Mouse (Mus musculus): Measurements from ENCODE around the gene Rhbdf1. TPM values are rescaled to one million over a fixed set of nuclear protein-coding genes. Genes with fewer than 3 reads are reported as not detected.

Gene Rhbdf1
- polyA plus RNA-seq, 1 experiment from 2014 or later, result 63.4 TPM

DNA sequence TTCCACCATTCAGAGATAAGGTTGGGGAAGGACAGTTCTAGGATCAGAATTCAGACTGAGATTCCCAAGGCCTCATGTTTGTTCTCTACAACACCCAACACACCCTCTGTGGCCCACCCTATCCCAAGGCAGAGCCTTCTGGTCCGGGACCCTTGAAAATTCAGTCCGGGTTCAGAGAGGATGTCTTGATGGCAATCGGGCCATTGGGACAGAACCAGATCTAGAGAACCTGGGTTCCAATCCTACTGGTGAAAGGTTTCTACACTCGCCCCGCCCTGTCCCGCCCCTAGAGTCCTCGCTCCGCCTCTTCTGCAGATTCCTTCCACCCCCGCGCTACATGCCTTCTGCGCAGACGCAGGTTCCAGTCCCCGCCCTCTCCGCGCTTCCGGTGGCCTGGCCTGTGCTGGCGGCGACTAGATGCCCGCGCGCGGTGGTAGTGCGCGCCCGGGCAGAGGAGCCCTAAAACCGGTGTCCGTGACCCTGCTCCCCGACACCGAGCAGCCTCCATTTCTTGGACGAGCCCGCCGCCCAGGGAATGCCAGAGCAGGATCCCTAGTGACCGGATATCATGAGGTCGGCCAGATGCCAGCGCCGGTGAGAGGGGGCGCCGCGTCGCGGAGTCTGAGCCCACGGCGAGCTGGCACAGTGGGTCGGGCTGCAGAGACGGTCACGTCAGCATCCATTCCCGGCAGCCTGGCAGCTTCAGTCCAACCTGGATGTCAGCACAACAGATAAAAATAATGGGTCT, 4.2 kb upstream of the Rhbdf1 start, which contains the start of gene Mpg:
Mpg (plus strand) TSS at position 382 of the 748 bp plus-strand sequence.
- H3K9me3 ChIP-seq, result no peaks in the 10 kb centered on the region
- peaks cover 55% of the 10 kb centered on the region for H3K4me1 ChIP-seq
- peak within 1 kb of the TSS; percentile 88 for H3K27ac ChIP-seq
- no peaks in the 10 kb centered on the region for H3K27me3 ChIP-seq
- peak within 1 kb of the TSS; percentile 68 for H3K4me2 ChIP-seq (replicated peaks)
- H3K36me3 ChIP-seq, result peaks cover 31% of the 10 kb centered on the region
- H3K9ac ChIP-seq, result peak within 1 kb of the TSS; percentile 84
- peak within 1 kb of the TSS; percentile 73 for H3K4me3 ChIP-seq
- 4% methylated on average over 47 of the region's 47 CpGs for WGBS
- ATAC-seq (ENCODE audit: low FRiP score, low read depth), result peak; percentile 75

- Histone ChIP-seq H3K4me1 (peaks cover 62% of the 10 kb centered on the region), H3K9ac (peak overlapping the region; percentile 26; the same call in 1 of the 2 replicates), H3K27me3 (no peaks in the 10 kb centered on the region), H3K4me3 (peak overlapping the region; percentile 73; the same call in 1 of the 2 replicates), H3K4me2 (replicated peaks) (peak overlapping the region; percentile 68), H3K27ac (peak overlapping the region; percentile 88), H3K36me3 (peaks cover 23% of the 10 kb centered on the region), H3K9me3 (no peaks in the 10 kb centered on the region)
- 43% methylated on average over 7 of the region's 7 CpGs for WGBS
- no peak for ATAC-seq (ENCODE audit: low FRiP score, low read depth)
These were observed 3.4 kb upstream of the Rhbdf1 start for GRCm38 (mm10) chr11:32225222-32226104.

GRCm38 (mm10) chr11:32224468-32225139, 2.5 kb upstream of the Rhbdf1 start:
- ATAC-seq (ENCODE audit: low FRiP score, low read depth), result peak; percentile 21; the same call in 1 of the 2 replicates
- H3K4me2 ChIP-seq (replicated peaks), result peak overlapping the region; percentile 68
- no peaks in the 10 kb centered on the region for H3K27me3 ChIP-seq
- H3K27ac ChIP-seq, result peak overlapping the region; percentile 88
- WGBS, result 13% methylated on average over 4 of the region's 4 CpGs
- H3K9ac ChIP-seq, result peak overlapping the region; percentile 26; the same call in 1 of the 2 replicates
- peaks cover 71% of the 10 kb centered on the region for H3K4me1 ChIP-seq
- no peaks in the 10 kb centered on the region for H3K9me3 ChIP-seq
- H3K36me3 ChIP-seq, result peaks cover 15% of the 10 kb centered on the region
- H3K4me3 ChIP-seq, result 0 out of 2 replicates have a peak overlapping the region, but pooled peaks have one; percentile 2

DNA sequence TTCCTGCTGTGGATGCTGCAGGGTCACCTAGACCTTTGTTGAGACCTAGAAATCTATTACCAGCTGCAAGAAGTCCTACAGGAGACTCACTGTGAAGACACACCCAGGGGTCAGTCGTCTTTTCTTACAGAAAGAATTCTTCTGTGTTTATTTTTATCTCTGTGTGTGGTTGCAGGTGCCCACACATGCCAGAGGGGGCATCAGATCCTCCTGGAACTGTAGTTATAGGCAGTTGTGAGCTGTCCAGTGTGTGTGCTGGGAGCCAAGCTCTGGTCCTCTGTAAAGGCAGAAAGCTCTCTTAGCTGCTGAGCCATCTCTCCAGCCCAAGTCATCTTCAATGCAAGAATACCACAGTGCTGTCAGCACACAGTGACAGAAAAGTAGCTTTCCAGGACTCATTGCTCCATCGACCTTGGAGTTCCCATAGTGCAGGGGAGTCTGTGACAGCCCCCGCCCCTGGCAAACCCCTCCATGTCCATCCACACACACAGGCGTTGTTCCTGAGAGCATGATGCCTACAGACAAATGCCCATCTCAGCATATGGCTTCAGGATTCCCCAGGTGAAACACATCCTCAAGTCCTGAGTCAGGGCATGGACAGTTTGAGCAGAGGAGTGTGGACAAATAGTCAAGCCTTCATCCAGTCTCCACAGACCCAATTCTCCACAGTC, 1.3 kb upstream of the Rhbdf1 start:
- no peak for ATAC-seq (ENCODE audit: low FRiP score, low read depth)
- H3K4me3 ChIP-seq, result no peak overlapping the region
- WGBS, result 70% methylated on average over 4 of the region's 4 CpGs
- H3K27ac ChIP-seq, result no peak overlapping the region
- H3K4me1 ChIP-seq, result peaks cover 82% of the 10 kb centered on the region
- H3K9me3 ChIP-seq, result no peaks in the 10 kb centered on the region
- no peak overlapping the region for H3K9ac ChIP-seq
- 0 out of 2 replicates have a peak overlapping the region, but pooled peaks have one; percentile 92 for H3K4me2 ChIP-seq (replicated peaks)
- peaks cover 8% of the 10 kb centered on the region; the same call in 1 of the 2 replicates for H3K36me3 ChIP-seq
- no peaks in the 10 kb centered on the region for H3K27me3 ChIP-seq

DNA sequence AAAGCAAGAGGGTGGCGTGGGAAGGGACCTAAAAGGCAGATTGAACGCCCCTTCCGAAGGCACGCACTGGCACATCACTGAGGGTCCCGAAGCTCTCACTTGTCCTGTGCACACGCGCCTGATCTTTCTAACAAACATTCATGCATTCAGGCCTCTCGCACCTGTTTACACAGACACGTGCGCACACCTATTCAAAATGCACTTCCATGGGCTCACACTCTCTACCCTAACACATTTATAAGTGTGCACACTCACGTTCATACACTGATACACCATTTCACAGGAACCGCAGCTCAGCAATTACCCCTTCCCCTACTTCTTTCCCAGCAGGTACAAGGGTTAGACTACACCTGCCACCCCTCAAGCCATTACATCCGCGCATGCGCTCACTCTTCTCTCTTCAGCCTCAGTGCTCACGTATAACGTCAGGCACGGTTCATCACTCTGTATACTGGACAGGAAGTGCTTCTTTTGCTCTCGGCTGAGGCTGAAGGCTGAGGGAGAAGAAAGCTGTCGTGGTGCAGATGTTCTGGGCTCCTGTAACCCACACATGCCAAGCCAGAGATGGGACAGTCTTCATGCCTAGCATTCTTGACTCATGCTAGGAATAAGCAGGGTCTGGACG, 582 bp upstream of the Rhbdf1 start:
- H3K9ac ChIP-seq, result peak overlapping the region; percentile 98
- no peaks in the 10 kb centered on the region for H3K9me3 ChIP-seq
- no peaks in the 10 kb centered on the region for H3K27me3 ChIP-seq
- 9% methylated on average over 21 of the region's 21 CpGs for WGBS
- H3K4me2 ChIP-seq (replicated peaks), result peak overlapping the region; percentile 92
- 0 out of 2 replicates have a peak, but pooled peaks cover 5% of the 10 kb centered on the region for H3K36me3 ChIP-seq
- H3K27ac ChIP-seq, result peak overlapping the region; percentile 92; the same call in 1 of the 2 replicates
- peak overlapping the region; percentile 92 for H3K4me3 ChIP-seq
- ATAC-seq (ENCODE audit: low FRiP score, low read depth), result no peak
- peaks cover 83% of the 10 kb centered on the region for H3K4me1 ChIP-seq

DNA sequence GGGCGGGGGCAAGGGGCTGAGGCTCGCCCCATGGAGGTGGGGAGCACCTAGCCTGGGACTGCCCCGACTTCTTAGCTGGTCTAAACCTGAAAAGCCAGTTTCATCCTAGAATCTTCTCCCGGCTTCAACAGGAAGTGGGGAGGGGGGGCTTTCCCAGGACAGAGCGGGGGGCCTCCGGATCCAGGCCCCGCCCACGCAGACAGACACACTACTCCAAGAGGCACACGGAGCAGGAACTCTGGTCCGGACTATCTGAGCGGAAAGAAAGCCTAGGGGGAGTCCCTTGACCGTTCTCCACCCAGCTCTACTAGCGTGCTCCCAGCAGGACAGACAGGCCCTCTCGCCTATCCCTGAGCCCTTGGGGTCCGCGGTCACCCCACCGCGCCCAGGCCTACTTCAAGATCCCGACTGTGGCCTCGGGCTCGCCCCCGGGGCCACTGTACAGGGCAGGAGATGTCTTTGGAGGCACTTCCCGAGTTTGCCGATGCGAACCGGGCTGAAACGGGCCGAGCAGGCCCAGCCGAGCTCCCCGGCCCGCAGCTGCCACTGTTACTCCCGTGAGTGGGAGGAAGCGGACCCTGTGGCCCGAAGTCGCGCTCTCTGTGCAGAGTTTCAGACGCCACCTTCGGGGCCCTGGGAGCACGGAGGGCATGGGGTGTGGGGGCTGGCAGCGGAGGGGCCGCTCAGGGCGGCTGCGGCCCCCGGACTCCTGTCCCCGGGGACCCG, 712 bp downstream of the Rhbdf1 start:
- peaks cover 81% of the 10 kb centered on the region for H3K4me1 ChIP-seq
- peak; percentile 64 for ATAC-seq (ENCODE audit: low FRiP score, low read depth)
- WGBS, result under 1% methylated on average over 43 of the region's 46 CpGs
- H3K4me2 ChIP-seq (replicated peaks), result peak overlapping the region; percentile 92
- 0 out of 2 replicates have a peak, but pooled peaks cover 5% of the 10 kb centered on the region for H3K36me3 ChIP-seq
- H3K9ac ChIP-seq, result peak overlapping the region; percentile 98
- H3K27ac ChIP-seq, result peak overlapping the region; percentile 92
- H3K27me3 ChIP-seq, result no peaks in the 10 kb centered on the region
- no peaks in the 10 kb centered on the region for H3K9me3 ChIP-seq
- peak overlapping the region; percentile 92 for H3K4me3 ChIP-seq

GRCm38 (mm10) chr11:32220607-32221224, 1.4 kb downstream of the Rhbdf1 start:
- Histone ChIP-seq H3K9me3 (no peaks in the 10 kb centered on the region), H3K4me1 (peaks cover 76% of the 10 kb centered on the region), H3K27me3 (no peaks in the 10 kb centered on the region), H3K4me3 (peak overlapping the region; percentile 92), H3K9ac (peak overlapping the region; percentile 98), H3K36me3 (peaks cover 8% of the 10 kb centered on the region), H3K4me2 (replicated peaks) (peak overlapping the region; percentile 92), H3K27ac (peak overlapping the region; percentile 92)
- no peak; the same call in 1 of the 2 replicates for ATAC-seq (ENCODE audit: low FRiP score, low read depth)
- 34% methylated on average over 10 of the region's 10 CpGs for WGBS

GRCm38 (mm10) chr11:32219287-32219686, 2.8 kb downstream of the Rhbdf1 start:
- peaks cover 23% of the 10 kb centered on the region for H3K36me3 ChIP-seq
- 91% methylated on average over 10 of the region's 10 CpGs for WGBS
- H3K4me3 ChIP-seq, result no peak overlapping the region
- no peak for ATAC-seq (ENCODE audit: low FRiP score, low read depth)
- H3K9ac ChIP-seq, result no peak overlapping the region
- H3K4me1 ChIP-seq, result peaks cover 62% of the 10 kb centered on the region
- peak overlapping the region; percentile 92; the same call in 1 of the 2 replicates for H3K4me2 ChIP-seq (replicated peaks)
- H3K27ac ChIP-seq, result 0 out of 2 replicates have a peak overlapping the region, but pooled peaks have one; percentile 2
- H3K27me3 ChIP-seq, result no peaks in the 10 kb centered on the region
- H3K9me3 ChIP-seq, result no peaks in the 10 kb centered on the region

- Histone ChIP-seq H3K4me1 (peaks cover 57% of the 10 kb centered on the region), H3K27me3 (no peaks in the 10 kb centered on the region), H3K36me3 (peaks cover 30% of the 10 kb centered on the region), H3K9me3 (no peaks in the 10 kb centered on the region), H3K27ac (0 out of 2 replicates have a peak overlapping the region, but pooled peaks have one; percentile 52), H3K9ac (peak overlapping the region; percentile 56), H3K4me3 (no peak overlapping the region), H3K4me2 (replicated peaks) (peak overlapping the region; percentile 11; the same call in 1 of the 2 replicates)
- WGBS, result 59% methylated on average over 6 of the region's 6 CpGs
- no peak for ATAC-seq (ENCODE audit: low FRiP score, low read depth)
These were observed 3.5 kb downstream of the Rhbdf1 start for GRCm38 (mm10) chr11:32218501-32219050.
